8 mouse cellular contexts compared by ENCODE assay signal in the genomic region with DNA sequence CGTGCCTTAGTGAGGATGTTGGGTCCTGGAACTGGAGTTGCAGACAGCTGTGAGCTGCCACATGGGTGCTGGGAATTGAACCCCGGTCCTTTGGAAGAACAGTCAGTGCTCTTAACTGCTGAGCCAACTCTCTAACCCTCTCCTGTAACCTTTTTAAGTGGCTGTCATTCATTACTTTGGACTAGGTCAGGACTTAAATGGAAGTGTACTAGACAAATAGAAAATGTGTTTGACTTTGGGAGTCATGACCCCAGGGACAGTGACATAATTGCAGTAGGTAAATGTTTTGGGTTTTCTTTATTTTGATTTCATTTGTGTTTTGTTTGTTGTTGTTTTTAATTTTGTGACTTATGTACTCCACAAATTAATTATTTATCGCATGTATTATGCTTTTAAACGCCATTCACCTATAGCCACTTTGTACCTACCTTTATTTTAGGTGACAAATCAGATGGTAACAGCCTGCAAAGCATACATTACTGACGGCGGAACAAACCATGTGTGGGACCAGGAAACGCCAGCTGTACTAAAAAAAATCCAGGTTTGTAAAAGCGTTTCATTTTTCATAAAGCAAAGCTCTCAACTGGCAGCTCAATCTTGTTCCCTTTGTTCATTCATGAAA. TPM values are rescaled to one million over a fixed set of nuclear protein-coding genes. Genes with fewer than 3 reads are reported as not detected.
DNase-seq lines count a peak whose midpoint lies in the region; ATAC-seq and TF ChIP-seq lines count a peak whose summit lies in the region.

No protein-coding gene starts in this region.

- no peaks in the 10 kb centered on the region for H3K27me3 ChIP-seq in kidney, embryonic 15.5 days
- H3K27me3 ChIP-seq in intestine, postnatal 0 days (replicated peaks; ENCODE audit: control insufficient read depth, insufficient read depth, low read length), result no peaks in the 10 kb centered on the region
- no peaks in the 10 kb centered on the region for H3K27me3 ChIP-seq in midbrain, embryonic 16.5 days (ENCODE audit: control insufficient read depth, insufficient read depth, low read depth, low read length)

- peaks cover 4% of the 10 kb centered on the region; the same call in 1 of the 2 replicates for H3K9me3 ChIP-seq in kidney, embryonic 15.5 days (replicated peaks)
- H3K9me3 ChIP-seq in intestine, postnatal 0 days (ENCODE audit: control insufficient read depth), result no peaks in the 10 kb centered on the region
- no peaks in the 10 kb centered on the region for H3K9me3 ChIP-seq in midbrain, embryonic 16.5 days (replicated peaks; ENCODE audit: control insufficient read depth, low read length, poor library complexity, severe bottlenecking)

- H3K36me3 ChIP-seq in kidney, embryonic 15.5 days, result no peaks in the 10 kb centered on the region
- no peaks in the 10 kb centered on the region for H3K36me3 ChIP-seq in intestine, postnatal 0 days (ENCODE audit: control insufficient read depth, insufficient read depth)
- H3K36me3 ChIP-seq in midbrain, embryonic 16.5 days (ENCODE audit: control insufficient read depth, insufficient read depth, low read length), result no peaks in the 10 kb centered on the region

- TF ChIP-seq CTCF in embryonic fibroblast, embryonic 13.5 days (IDR thresholded peaks at IDR 0.05; ENCODE audit: borderline replicate concordance, insufficient read depth, low read length), result no peak
- TF ChIP-seq CTCF in intestine, postnatal 0 days (IDR thresholded peaks at IDR 0.05; ENCODE audit: low read depth), result no peak

- WGBS in kidney, embryonic 15.5 days, result 55% methylated on average over 8 of the region's 8 CpGs
- 38% methylated on average over 8 of the region's 8 CpGs for WGBS in intestine, postnatal 0 days
- WGBS in midbrain, embryonic 16.5 days, result 45% methylated on average over 8 of the region's 8 CpGs

- H3K9ac ChIP-seq in kidney, embryonic 15.5 days, result peak overlapping the region; percentile 5; the same call in 1 of the 2 replicates
- peak overlapping the region; percentile 45 for H3K9ac ChIP-seq in intestine, postnatal 0 days (ENCODE audit: low read depth, low read length)
- 0 out of 2 replicates have a peak overlapping the region, but pooled peaks have one; percentile 58 for H3K9ac ChIP-seq in midbrain, embryonic 16.5 days (ENCODE audit: low read depth, low read length)

- peak overlapping the region; percentile 84 for H3K27ac ChIP-seq in kidney, embryonic 15.5 days
- H3K27ac ChIP-seq in embryonic fibroblast, embryonic 13.5 days (ENCODE audit: insufficient read depth, low read length), result no peak overlapping the region
- peak overlapping the region; percentile 46; the same call in 1 of the 2 replicates for H3K27ac ChIP-seq in intestine, postnatal 0 days (ENCODE audit: low read depth, low read length)
- peak overlapping the region; percentile 71 for H3K27ac ChIP-seq in midbrain, embryonic 16.5 days (ENCODE audit: low read length)

- no peak for DNase-seq in kidney, postnatal 4 days
- DNase-seq in spleen, postnatal 36 days (ENCODE audit: low spot score in 2 of 2), result no peak
- DNase-seq in adrenal gland, postnatal 36 days, result no peak
- no peak for DNase-seq in urinary bladder, adult 18-20 months (ENCODE audit: low spot score in 2 of 2)

- H3K4me2 ChIP-seq in kidney, embryonic 15.5 days, result peak overlapping the region; percentile 58
- H3K4me2 ChIP-seq in intestine, postnatal 0 days (replicated peaks; ENCODE audit: low read depth), result peak overlapping the region; percentile 61
- H3K4me2 ChIP-seq in midbrain, embryonic 16.5 days (ENCODE audit: low read length), result peak overlapping the region; percentile 54

- TF ChIP-seq POLR2A in embryonic fibroblast, embryonic 13.5 days (IDR thresholded peaks at IDR 0.05; ENCODE audit: low read depth, low read length), result no peak

- H3K4me3 ChIP-seq in kidney, embryonic 15.5 days (replicated peaks), result peak overlapping the region; percentile 44
- H3K4me3 ChIP-seq in embryonic fibroblast, embryonic 13.5 days (ENCODE audit: insufficient read depth, low read length), result peak overlapping the region; percentile 36
- peak overlapping the region; percentile 31 for H3K4me3 ChIP-seq in intestine, postnatal 0 days (ENCODE audit: low read depth, low read length)
- H3K4me3 ChIP-seq in midbrain, embryonic 16.5 days (ENCODE audit: low read depth, low read length), result peak overlapping the region; percentile 34

- no peak for ATAC-seq in kidney, embryonic 15.5 days (replicated peaks; ENCODE audit: low FRiP score)
- ATAC-seq in intestine, postnatal 0 days, result no peak
- ATAC-seq in midbrain, embryonic 16.5 days, result peak; percentile 45

- 0 out of 2 replicates have a peak, but pooled peaks cover 4% of the 10 kb centered on the region for H3K4me1 ChIP-seq in kidney, embryonic 15.5 days
- H3K4me1 ChIP-seq in embryonic fibroblast, embryonic 13.5 days (ENCODE audit: control insufficient read depth, insufficient read depth, low read length), result no peaks in the 10 kb centered on the region
- no peaks in the 10 kb centered on the region for H3K4me1 ChIP-seq in intestine, postnatal 0 days (replicated peaks; ENCODE audit: control insufficient read depth, insufficient read depth, low read length)
- H3K4me1 ChIP-seq in midbrain, embryonic 16.5 days (ENCODE audit: control insufficient read depth, insufficient read depth, low read length), result peaks cover 8% of the 10 kb centered on the region

RNA-seq across cellular contexts. Expression of a gene that starts 31.0 kb away (rescaled TPM):
- 221 and 230 TPM in 2 replicates for polyA plus RNA-seq in kidney, embryonic 15.5 days (2015; fragmentation: Nextera tagmentation; extraction: Ambion mirVana)
- 117 and 124 TPM in 2 replicates for polyA plus RNA-seq in embryonic fibroblast, embryonic 13.5 days (2011; ENCODE audit: insufficient read length, low read depth, missing spikeins)
- polyA plus RNA-seq in intestine, postnatal 0 days (2015; fragmentation: Nextera tagmentation; extraction: Ambion mirVana), result 169 and 176 TPM in 2 replicates
- polyA plus RNA-seq in midbrain, embryonic 16.5 days (2015; fragmentation: Nextera tagmentation; extraction: Ambion mirVana), result 160 and 162 TPM in 2 replicates
- 100 to 1,000 TPM; 134 to 137 TPM for total RNA-seq in adrenal gland, postnatal 36 days (2021)

RNA-seq across cellular contexts. Expression of a gene that starts 33.5 kb away (rescaled TPM):
- polyA plus RNA-seq in kidney, embryonic 15.5 days (2015; fragmentation: Nextera tagmentation; extraction: Ambion mirVana), result 0.91 and 1.3 TPM in 2 replicates
- polyA plus RNA-seq in embryonic fibroblast, embryonic 13.5 days (2011; ENCODE audit: insufficient read length, low read depth, missing spikeins), result 0.92 and 1.7 TPM in 2 replicates
- polyA plus RNA-seq in intestine, postnatal 0 days (2015; fragmentation: Nextera tagmentation; extraction: Ambion mirVana), result 0.35 and 0.72 TPM in 2 replicates
- polyA plus RNA-seq in midbrain, embryonic 16.5 days (2015; fragmentation: Nextera tagmentation; extraction: Ambion mirVana), result 2.0 and 2.9 TPM in 2 replicates
- total RNA-seq in adrenal gland, postnatal 36 days (2021), result under 1 TPM; 0.36 to 0.46 TPM

Comparison
In these comparisons a context has a peak if more than half of its experiments do, and no peak if none do; other contexts are left out.
1. H3K9ac ChIP-seq: peak in every context shown above with its lines; median percentile 58 in midbrain, embryonic 16.5 days; 45 in intestine, postnatal 0 days; 5 in kidney, embryonic 15.5 days.